Mouse (Mus musculus): ENCODE results near the gene Vgll4.

DNA sequence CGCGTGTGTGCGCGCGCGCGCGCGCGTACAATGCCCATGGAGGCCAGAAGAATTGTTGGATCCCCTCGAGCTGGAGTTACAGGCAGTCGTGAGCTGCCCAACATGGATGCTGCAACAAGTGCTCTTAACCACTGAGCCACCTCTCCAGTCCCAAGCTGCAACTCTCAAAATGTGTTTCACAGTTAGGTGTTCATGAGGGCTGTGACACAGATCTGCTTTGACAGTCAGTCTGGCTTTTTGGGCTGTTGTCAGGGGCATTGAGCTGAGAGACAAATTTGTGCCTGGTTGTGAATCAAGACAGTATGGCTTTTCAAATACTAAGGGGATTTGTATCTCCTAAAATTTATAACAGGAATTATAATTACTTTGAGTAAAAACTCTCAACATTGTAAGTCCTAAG, 78.5 kb downstream of the Vgll4 start:
- no peak for TF ChIP-seq POLR2A (IDR thresholded peaks at IDR 0.05; ENCODE audit: low read depth, low read length)
- no peak for TF ChIP-seq CTCF (IDR thresholded peaks at IDR 0.05; ENCODE audit: borderline replicate concordance, insufficient read depth, low read length)
